Mouse (Mus musculus) monocyte, adult 2 months (primary cell): Measurements from ENCODE around the gene Slc48a1.

Source experiments
- DNase-seq, 2 experiments: peaks; one replicate each; pipeline ENCODE4 v3.0.0; 2022; ENCODE audit warnings: low spot score in 2 of 2, low read depth in 1 of 2

Slc48a1 gene

GRCm38 (mm10) chr15:97825071-97825940 is 47.0 kb downstream of the Slc48a1 start:
- DNase-seq: peak; percentile 82 to 84

- DNase-seq: no peak
Measured at GRCm38 (mm10) chr15:97825941-97826587, 47.7 kb downstream of the Slc48a1 start.

DNA sequence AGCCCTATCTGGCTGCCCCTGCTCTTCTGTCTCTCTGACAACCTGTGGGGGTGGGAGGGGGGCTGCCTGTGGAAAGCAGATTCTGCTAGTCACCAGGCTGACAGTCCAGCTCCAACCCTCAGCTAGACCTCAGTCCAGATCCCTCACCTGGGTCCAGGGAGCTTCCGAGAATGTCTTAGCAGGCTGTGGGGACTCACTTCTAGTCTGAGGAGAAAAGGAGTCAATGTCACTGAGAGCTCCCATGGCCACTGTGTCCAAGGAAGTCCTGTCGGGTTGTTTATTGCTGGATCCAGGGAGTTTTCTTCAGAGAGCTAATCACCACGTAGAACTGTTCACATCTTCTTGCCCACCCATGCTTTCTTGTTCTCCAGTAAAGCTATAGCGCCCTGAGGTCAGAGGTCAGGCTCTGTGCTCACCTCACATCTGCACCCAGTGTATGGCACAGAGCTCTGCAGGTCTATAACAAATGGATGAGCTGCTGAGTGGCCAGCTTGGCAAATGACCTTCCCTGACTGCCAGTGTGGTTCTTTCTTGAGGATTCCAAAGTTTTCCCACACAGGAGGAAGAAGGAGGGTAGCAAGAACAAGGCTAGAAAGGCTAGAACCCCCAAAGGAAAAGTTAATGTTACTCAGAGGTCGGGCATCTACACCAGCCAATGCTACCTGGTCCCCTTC is 48.4 kb downstream of the Slc48a1 start:
- DNase-seq: no peak

- no peak for DNase-seq
Measured at GRCm38 (mm10) chr15:97827401-97827800, 49.1 kb downstream of the Slc48a1 start.

GRCm38 (mm10) chr15:97828221-97828842 is 50.0 kb downstream of the Slc48a1 start:
- no peak for DNase-seq

- DNase-seq: no peak
Measured at GRCm38 (mm10) chr15:97828901-97829338, 50.6 kb downstream of the Slc48a1 start.

DNA sequence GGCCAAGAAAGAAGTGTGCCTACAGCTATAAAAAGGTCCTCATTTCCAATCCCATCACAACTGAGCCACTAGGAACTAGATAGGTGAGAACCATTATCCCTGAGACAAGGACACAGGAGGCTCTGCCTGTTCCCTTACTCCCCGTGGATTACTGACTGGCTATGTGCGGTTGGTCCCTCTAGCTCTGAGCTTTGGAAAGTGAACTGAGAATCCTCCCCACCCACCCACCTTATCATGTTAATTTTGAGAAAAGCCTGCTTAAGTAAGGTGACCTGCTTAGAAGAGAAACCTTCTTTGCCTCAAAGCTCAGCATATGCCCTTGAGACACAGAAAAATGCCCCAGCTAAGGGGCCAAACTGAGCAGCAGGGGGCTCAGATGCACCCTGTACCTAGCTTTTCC is 51.1 kb downstream of the Slc48a1 start:
- DNase-seq: no peak

DNA sequence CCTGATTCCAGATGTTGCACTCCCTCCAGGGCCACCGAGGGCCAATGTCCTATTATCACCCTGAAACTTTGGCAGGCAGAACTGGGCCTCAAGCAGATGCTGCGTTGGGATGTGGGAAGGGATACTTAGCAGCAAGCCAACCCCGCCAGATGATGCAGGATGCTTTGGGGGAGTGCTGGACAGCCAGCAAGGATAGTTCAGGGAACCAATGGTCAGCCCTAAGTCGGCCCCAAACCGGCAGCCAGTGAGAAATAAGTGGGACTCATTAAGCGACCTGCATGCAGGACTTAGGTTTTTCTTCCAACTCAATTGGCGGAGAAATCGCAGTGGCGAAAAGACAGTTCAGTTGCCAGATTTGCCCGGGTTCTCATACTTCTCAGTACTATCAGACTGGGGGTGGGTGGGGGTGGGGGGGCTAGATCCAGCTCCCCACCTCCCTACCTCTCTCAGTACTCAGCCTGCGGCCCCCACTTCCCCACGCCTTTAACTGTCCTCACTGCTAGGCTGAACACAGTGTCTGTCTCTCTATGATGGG is 52.0 kb downstream of the Slc48a1 start:
- no peak for DNase-seq

DNA sequence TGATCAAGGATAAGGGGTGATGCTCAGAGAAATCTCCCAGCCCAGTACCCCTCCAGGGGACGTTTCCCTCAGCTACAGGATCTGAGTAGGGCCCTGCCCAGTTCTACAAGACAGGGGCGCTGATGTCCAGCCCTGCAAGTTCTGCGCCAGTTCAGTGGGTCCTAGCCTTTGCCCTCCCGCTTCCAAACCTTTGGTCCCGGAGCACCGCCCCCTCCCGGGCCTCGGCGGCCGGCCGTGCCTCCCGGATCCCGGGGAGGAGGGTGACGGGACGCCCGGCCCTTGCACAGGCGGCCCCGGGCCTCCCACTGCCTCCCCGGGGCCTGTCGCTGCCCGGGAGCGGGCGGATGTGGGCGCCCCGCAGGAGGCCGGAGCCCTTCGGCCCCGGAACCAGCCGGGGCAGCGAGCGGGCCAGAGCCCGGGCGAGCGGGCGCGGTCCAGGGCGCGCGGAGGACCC is 52.5 kb downstream of the Slc48a1 start:
- no peak for DNase-seq

GRCm38 (mm10) chr15:97831242-97831986 is 53.1 kb downstream of the Slc48a1 start:
- no peak for DNase-seq

DNA sequence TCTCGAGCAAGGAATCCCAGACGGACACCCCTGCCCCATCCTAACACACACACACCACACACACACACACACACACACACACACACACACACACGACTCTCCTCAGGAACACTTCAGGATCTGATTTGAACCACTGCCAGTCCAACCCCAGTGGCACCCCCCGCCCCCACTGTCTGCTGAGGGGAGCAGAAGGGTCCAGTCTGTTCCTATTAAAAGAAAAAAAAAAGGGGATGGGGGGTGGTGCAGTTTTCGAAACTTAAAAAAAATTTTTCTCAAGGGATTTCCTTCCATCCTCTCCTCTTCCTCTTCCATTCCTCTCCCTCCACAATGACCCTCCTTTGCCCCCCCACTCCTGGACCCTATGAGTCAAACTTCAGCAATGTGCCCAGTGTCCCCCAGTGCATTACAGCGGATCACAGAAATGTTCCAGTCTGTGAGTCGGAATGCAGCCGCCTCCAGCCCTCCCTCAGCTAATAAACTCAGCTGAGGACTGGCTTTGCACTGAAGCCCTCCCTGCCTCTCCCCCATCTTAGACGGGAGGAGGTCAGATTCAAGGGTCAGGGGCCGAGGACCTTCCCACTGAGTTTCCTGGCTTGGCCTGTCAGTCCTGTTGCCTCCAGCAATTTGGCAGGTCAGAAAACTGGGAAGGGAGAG is 53.8 kb downstream of the Slc48a1 start:
- no peak for DNase-seq

DNA sequence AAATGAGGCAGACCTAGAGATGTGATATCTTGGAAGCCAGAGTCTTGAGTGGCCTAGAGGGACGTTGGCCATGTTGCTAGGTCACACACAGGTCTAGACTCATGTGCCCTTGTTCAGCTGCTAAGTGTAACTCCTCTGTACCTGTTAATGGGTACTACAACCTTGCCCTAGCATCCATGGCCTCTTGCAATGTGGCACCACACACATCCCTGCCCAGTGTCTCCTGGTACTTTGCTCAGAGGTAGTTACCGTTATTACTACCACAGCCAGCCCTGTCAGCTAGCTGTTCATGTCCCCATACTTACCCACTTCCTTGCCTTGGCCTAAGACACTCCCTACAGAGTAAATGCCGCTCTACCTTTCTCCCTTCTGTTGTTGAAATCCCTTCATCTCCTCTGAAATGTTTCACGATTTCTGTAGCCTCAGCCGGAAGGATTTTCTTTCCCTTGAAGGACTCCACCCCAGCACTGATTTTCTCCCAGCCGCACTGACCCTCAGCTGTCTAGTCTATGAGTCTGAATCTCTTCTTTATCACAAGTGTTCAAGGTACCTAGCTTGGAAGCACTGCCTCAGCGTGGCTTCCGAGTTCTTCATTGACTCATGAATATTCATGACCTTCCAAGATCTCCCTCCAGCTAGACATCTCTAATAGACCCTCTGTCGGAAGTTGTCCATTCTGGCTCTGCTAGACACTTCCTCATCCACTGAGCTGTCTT is 54.6 kb downstream of the Slc48a1 start:
- DNase-seq: no peak

DNA sequence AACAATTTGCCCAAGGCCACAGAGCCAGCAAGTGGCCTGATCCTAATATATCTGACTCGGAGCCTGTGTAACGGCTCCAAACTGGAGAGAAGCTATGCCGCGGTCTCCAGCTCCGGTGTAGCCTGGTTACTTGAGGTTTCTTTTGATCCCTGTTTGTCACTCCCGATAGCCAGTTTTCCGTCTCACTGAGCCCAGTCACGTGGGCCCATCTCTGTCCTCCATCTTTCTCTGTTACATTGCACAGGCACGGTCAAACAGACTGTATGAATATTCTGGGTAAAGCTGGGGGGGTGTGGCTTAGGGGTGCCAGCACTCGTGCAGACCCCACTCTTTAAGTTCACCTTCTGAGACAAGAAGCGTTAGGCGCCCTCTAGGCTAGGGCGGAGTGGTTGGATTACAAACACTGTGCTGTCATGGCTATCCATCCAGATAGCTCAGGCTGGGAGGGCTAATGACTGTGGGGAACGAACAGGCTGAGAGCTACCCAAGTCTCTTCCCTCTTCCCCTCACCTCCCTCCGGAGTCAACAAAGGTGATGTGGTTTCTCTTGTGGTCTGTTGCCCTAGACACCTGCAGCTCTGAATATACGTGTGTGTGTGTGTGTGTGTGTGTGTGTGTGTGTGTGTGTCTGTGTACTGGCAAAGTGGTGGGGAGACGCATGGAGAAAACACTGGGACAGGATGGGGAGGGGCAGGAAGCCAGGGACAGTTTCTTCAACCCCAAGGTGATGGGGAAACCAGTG is 58.0 kb downstream of the Slc48a1 start:
- DNase-seq: no peak

GRCm38 (mm10) chr15:97836894-97837247 is 58.6 kb downstream of the Slc48a1 start:
- DNase-seq: no peak

DNA sequence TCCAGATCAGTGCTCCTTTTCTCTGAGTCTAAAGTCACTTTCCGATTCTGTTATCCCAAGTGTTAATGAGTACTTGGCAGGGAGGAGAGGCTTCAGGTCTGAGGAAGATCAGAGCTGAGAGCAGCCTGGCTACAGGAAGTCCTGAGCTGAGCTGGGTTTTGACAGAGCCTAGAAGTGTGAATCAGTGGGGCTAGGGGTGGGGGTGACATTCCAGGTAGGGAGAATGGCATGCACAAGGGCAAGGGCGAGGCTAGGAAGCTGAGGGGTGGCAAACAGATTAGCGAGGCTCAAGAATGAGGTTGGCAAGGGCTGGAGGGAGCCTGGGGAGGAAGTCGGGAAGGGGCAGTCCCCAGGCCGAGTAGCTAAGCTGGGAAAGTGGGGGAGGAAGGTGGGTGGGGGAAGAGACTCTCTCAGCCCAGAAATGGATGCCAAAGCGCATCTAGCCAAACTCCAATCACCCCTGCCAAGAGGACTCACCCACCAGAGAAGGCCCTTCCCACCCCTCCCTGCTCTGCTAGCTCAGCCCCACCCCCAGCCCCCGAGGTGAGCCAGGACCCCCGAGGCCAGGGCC is 59.3 kb downstream of the Slc48a1 start:
- no peak for DNase-seq

DNA sequence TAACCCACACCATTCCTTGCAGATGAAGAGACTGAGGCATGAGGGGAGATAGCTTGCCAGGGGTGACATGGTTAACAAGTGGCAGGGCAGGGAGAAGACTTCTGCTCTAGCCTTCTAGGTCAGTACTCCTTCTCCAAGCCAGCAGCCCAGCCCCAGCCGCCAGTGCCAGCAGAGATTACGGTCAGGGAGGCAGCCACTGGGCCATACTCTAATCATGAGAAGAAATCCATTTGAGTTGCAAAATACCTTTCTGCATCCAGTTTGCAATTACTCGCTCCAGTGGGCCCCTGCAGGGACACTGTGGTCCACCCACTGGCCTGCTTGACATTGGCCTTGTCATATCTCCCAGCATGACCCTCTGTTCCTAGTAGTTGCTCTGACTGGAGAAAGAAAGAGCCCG is 60.1 kb downstream of the Slc48a1 start:
- DNase-seq: no peak

DNA sequence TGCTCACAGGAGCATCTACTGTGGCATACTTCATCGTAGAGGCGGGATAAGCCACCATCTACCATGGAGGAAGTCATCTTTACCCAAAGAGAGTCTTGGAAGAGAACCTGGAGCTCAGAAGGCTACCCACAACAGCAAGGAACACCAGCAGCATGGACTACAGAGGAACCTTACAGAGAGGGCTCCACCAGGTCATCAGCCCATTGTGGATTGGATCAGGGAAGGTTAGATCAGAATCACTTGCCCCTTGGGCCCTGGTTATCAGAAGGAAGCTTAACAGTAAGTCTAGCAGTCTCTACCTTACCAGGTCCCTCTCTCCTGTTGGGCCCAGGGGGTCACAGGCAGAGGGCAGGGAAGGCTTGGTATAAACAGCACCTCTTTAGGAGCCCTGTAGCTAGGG is 60.7 kb downstream of the Slc48a1 start:
- DNase-seq: no peak

DNA sequence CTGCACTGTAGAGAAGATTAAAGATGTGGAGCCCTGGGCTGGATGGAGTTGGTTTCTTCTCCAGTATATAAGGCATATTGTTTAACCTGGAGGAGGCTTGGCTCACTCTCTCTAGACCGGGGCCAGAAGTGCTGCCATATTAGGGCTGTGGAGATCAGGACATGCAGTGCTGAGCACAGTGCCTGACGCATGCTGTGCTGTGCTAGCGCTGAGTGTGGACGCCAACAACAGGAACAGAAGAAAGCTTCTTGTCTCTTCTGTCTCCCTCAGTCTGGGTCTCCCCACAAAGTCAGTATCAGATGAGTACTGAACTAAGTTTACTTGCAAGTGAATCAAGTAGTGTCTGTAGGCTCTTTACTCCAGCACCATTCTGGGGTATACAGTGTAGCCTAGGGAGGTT is 61.2 kb downstream of the Slc48a1 start:
- no peak for DNase-seq
